Mouse (Mus musculus): ENCODE results near the gene Fosb. TPM values are rescaled to one million over a fixed set of nuclear protein-coding genes. Genes with fewer than 3 reads are reported as not detected.
A peak's percentile ranks its signal among the peaks of the same experiment; 100 is the strongest.

Gene Fosb
- polyA plus RNA-seq (2012; ENCODE audit: insufficient read depth, insufficient read length, low replicate concordance, missing spikeins), result not detected in 2 replicates

DNA sequence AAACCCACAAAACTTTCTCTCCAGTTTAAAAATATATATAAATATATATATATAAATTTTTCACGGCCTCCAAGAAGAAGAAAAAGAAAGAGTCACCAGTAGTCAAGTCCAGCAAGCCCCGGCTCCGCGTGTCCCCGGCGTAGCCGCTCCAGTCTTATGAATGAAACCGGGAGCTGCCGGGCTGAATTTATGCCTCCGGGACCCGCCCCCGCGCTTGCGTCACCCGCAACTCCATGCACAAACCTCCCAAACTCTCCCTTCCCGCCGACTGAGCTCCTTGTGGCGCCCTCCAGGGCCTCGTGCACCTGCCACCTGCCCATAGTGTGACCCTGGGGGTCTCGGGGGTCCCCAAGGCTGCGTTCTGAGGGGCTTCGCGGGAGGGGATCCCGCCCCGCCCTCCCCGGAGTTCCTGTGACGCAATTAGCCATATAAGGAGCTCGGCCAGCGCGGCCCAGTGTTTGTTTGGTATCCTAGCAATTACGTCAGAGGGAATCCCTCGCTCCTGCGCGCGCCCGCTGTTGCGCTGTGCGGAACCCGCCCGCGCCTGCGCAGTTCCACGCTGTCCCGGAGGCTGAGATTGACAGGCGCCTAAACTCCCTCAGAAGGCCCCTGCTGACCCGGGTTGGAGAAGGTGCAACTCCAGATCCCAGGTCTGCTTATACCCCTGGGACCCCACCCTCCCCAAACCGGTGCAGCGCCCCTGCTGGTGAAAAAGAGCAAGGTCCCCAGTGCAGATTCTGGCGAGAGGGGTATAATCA, at the start of gene Fosb:
TSS of gene Fosb (minus strand) at position 168 of the 758 bp plus-strand sequence.
- Histone ChIP-seq H3K4me3 (ENCODE audit: insufficient read depth, low read depth, low read length) (peak within 1 kb of the TSS; percentile 87), H3K27ac (ENCODE audit: insufficient read depth, low read depth, low read length) (peak within 1 kb of the TSS; percentile 91), H3K4me1 (ENCODE audit: control insufficient read depth, insufficient read depth, low read length) (peaks cover 21% of the 10 kb centered on the region)
- under 1% methylated on average over 49 of the region's 49 CpGs for WGBS
- TF ChIP-seq CTCF (IDR thresholded peaks at IDR 0.05; ENCODE audit: insufficient read depth, low read depth, low read length) (peak; percentile 64; the same call in 1 of the 2 replicates), POLR2A (IDR thresholded peaks at IDR 0.05; ENCODE audit: insufficient read depth, low read depth, low read length) (peak; percentile 26; the same call in 1 of the 2 replicates)

DNA sequence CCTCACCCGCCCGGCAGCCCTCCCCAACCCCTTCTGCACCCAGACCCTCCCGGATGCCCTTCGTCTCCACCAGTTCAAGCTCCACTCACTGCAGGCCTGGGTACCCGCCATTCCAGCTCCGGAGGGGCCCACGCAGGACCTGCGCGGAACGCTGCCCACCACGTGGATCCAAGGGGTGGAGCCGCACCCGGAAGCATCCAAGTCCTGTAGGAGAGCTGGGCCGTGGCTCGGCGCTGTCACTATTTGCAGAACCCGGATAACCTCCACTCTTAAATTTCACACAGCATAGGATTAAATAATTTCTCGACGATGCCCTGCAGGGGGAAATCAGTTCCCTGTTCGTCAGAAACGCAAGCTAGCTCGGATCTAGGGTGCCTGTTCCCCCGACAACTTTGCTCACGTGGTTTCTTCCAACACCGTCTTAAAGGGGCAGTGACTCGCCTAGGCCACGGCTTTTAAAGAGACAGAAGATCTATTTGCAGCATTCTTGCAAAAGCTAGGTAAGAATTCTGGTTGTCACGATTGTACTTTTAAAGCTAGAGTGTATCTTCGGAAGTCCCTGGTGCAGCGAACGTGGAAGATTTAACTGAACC, 49.5 kb upstream of the Fosb start, which contains the start of the genes Cd3eap and Ppp1r13l:
TSS of gene Cd3eap (minus strand) at position 185 of the 593 bp plus-strand sequence.
TSS of gene Ppp1r13l (plus strand) at position 451 of the 593 bp plus-strand sequence.
- Histone ChIP-seq H3K4me1 (ENCODE audit: control insufficient read depth, insufficient read depth, low read length) (peaks cover 30% of the 10 kb centered on the region), H3K27ac (ENCODE audit: insufficient read depth, low read depth, low read length) (peak within 1 kb of the TSS; percentile 52; the same call in 1 of the 2 replicates), H3K4me3 (ENCODE audit: insufficient read depth, low read depth, low read length) (peak within 1 kb of the TSS; percentile 65)
- under 1% methylated on average over 31 of the region's 31 CpGs for WGBS
- TF ChIP-seq CTCF (IDR thresholded peaks at IDR 0.05; ENCODE audit: insufficient read depth, low read depth, low read length) (no peak), POLR2A (IDR thresholded peaks at IDR 0.05; ENCODE audit: insufficient read depth, low read depth, low read length) (peak; percentile 83)

DNA sequence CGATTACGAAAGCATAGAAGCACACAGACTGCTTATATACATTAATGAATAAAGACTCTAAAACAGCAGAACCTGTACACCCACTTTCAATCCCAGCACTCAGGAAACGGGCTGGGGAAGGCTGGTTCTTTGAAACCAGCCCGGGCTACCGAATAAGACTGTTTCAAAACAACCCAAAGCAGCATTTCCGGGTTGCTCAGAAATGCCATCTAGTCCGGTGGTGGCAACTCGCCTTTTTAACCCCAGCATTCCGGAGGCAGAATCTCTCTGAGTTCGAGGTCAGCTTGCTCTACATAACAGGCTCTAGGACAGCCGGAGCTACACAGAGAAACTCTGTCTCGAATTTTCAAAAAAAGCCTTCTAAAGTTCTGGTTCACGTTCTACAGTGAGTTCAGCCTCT, 48.8 kb upstream of the Fosb start:
- H3K4me3 ChIP-seq (ENCODE audit: insufficient read depth, low read depth, low read length), result peak overlapping the region; percentile 65; the same call in 1 of the 2 replicates
- TF ChIP-seq POLR2A (IDR thresholded peaks at IDR 0.05; ENCODE audit: insufficient read depth, low read depth, low read length), result no peak
- TF ChIP-seq CTCF (IDR thresholded peaks at IDR 0.05; ENCODE audit: insufficient read depth, low read depth, low read length), result no peak
- no peak overlapping the region for H3K27ac ChIP-seq (ENCODE audit: insufficient read depth, low read depth, low read length)
- 13% methylated on average over 13 of the region's 13 CpGs for WGBS
- peaks cover 30% of the 10 kb centered on the region for H3K4me1 ChIP-seq (ENCODE audit: control insufficient read depth, insufficient read depth, low read length)

DNA sequence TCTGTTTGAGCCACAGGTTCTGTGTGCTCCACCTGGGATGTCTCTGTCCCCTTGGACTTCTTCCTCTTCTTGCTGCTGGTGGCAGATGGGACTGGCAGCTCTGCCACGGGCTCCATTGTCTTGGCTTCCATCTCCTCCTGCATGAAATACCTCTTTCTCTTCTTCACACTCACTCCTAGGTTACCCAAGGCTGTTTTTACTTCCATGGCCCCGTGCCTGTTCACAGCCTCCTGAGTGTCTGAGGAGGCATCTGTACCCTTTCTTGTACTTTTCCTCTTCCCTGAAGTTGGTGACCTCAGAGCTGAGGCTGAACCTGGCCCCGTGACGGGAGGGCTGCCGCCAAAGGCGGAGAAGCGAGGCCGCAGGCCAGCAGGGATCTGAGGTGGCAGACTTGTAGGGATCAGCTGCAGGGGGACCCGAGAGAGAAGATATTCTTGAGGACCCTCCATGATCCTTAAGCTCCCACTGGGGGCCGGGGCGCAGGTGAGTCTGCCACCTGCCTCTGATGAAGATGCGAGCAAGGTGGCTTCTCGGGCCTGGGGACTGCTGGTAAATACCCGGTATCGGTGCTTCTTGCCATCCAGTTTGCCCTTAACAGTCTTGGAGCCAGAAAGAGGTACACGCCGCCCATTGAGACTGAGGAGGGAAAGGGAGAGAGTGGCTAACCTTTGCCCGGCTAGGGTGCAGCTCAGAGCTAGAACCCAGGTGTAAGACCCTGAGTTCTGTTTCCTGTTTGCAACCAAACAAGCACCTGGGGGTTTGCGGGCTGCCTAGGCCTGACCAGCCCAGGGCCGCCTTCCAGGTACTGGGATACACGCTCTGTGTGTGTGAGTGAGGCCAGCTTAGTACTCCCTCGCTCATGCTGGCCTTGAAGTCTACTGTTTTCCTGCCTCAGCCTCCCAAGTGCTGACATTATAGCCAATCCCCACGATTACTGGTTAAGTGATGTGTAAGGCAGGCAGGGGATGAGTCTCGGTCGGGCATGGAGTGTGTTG, 47.8 kb upstream of the Fosb start:
- 90% methylated on average over 25 of the region's 25 CpGs for WGBS
- TF ChIP-seq CTCF (IDR thresholded peaks at IDR 0.05; ENCODE audit: insufficient read depth, low read depth, low read length) (no peak), POLR2A (IDR thresholded peaks at IDR 0.05; ENCODE audit: insufficient read depth, low read depth, low read length) (no peak)
- H3K4me1 ChIP-seq (ENCODE audit: control insufficient read depth, insufficient read depth, low read length), result peaks cover 30% of the 10 kb centered on the region
- H3K27ac ChIP-seq (ENCODE audit: insufficient read depth, low read depth, low read length), result no peak overlapping the region
- H3K4me3 ChIP-seq (ENCODE audit: insufficient read depth, low read depth, low read length), result no peak overlapping the region

DNA sequence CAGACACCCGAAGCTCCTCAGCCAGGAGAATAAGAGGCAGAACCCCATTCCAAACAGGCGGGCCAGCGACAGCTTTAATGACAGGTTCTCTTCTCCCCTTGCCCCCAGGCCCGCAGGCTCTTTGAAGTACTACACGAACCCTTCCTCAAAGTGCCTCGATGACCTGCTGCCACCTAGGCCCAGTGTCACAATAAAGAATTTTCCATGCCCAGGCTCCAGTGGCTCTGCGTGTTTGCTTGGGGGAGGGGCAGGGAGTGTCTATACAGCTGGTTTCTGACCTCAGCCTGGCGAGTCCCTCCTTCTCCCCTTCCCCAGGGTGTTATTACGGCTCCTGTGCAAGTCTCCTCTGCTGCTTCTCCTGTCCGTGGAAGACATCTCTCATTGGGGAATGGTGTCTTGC, 46.5 kb upstream of the Fosb start:
- Histone ChIP-seq H3K4me1 (ENCODE audit: control insufficient read depth, insufficient read depth, low read length) (peaks cover 19% of the 10 kb centered on the region), H3K4me3 (ENCODE audit: insufficient read depth, low read depth, low read length) (no peak overlapping the region), H3K27ac (ENCODE audit: insufficient read depth, low read depth, low read length) (no peak overlapping the region)
- TF ChIP-seq CTCF (IDR thresholded peaks at IDR 0.05; ENCODE audit: insufficient read depth, low read depth, low read length), result no peak
- TF ChIP-seq POLR2A (IDR thresholded peaks at IDR 0.05; ENCODE audit: insufficient read depth, low read depth, low read length), result no peak
- 70% methylated on average over 10 of the region's 10 CpGs for WGBS

DNA sequence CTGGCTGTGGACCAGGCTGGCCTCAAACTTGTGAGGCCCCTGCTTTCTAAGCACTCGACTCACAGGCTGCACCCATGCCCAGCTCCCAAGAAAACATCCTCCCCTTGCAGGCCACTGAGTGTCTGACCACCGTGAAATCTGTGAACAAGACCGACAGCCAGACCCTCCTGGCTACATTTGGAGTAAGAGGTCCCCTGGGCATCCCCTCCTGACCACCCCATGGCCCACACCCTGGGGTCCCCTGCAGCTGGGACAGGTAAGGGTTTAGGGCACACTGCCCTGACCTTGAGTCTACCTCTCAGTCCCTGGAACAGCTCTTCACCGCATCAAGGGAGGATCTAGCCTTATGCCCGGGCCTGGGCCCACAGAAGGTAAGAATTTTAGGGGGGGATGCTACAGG, 45.1 kb upstream of the Fosb start:
- TF ChIP-seq POLR2A (IDR thresholded peaks at IDR 0.05; ENCODE audit: insufficient read depth, low read depth, low read length) (no peak), CTCF (IDR thresholded peaks at IDR 0.05; ENCODE audit: insufficient read depth, low read depth, low read length) (no peak)
- Histone ChIP-seq H3K4me1 (ENCODE audit: control insufficient read depth, insufficient read depth, low read length) (peaks cover 10% of the 10 kb centered on the region; the same call in 1 of the 2 replicates), H3K4me3 (ENCODE audit: insufficient read depth, low read depth, low read length) (no peak overlapping the region), H3K27ac (ENCODE audit: insufficient read depth, low read depth, low read length) (no peak overlapping the region)
- 88% methylated on average over 5 of the region's 5 CpGs for WGBS

DNA sequence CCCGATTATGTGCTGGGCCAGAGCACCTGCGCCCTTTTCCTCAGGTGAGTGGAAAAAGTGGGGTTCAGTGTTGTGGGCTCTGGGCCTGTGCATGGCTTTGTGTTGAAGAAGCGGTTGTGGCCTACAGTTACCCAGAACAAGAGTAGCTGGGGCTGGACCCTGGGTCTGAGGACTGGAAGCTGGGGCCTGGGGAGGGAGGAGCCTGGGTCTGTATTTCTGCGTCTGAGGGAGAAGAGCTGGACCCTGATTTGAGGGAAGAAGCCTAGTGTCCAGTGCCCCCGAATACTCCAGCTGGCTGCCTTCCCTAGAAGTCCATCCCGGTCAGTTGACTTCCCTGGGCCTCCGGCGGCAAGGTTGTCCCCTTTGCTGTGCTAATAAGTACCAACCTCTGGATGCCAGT, 40.4 kb upstream of the Fosb start:
- Histone ChIP-seq H3K4me3 (ENCODE audit: insufficient read depth, low read depth, low read length) (no peak overlapping the region), H3K4me1 (ENCODE audit: control insufficient read depth, insufficient read depth, low read length) (peaks cover 5% of the 10 kb centered on the region), H3K27ac (ENCODE audit: insufficient read depth, low read depth, low read length) (no peak overlapping the region)
- TF ChIP-seq CTCF (IDR thresholded peaks at IDR 0.05; ENCODE audit: insufficient read depth, low read depth, low read length), result no peak
- TF ChIP-seq POLR2A (IDR thresholded peaks at IDR 0.05; ENCODE audit: insufficient read depth, low read depth, low read length), result no peak
- WGBS, result 94% methylated on average over 8 of the region's 8 CpGs

DNA sequence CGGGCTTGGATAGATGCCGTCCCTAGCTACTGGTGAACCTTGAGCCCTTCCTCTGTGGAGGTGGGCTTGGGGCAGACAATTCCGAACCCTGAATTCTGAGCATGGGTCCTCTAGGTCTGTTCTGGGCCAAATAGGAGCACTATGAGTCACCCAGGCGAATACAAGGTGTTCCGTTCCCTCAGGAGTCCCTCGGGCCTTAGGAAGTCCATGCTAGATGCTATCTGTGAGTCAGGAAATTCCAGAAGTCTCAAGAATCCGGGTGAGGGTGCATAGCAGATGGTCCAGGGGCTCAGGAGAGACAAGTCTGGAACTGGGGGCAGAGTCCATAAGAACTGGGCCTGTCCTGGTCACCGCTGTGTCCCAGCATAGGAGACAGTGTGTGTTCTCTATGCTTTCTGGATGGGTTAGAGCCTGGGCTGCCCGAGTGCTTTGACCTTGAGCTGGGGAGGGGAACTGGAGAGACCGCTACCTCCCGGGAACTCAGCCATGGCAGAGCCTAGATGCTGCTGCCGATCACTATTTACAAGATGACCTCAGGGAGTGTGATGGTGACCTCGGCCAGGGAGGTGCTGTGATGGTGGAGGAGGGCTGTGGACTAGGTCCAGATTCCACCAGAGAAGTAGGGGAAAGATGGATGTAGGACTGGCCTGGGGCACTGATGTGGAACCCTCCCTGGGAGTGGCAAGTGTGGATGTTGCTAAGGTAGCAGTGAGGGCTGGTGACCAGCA, 39.5 kb upstream of the Fosb start:
- 88% methylated on average over 13 of the region's 13 CpGs for WGBS
- TF ChIP-seq CTCF (IDR thresholded peaks at IDR 0.05; ENCODE audit: insufficient read depth, low read depth, low read length), result no peak
- no peak for TF ChIP-seq POLR2A (IDR thresholded peaks at IDR 0.05; ENCODE audit: insufficient read depth, low read depth, low read length)
- Histone ChIP-seq H3K27ac (ENCODE audit: insufficient read depth, low read depth, low read length) (no peak overlapping the region), H3K4me3 (ENCODE audit: insufficient read depth, low read depth, low read length) (no peak overlapping the region), H3K4me1 (ENCODE audit: control insufficient read depth, insufficient read depth, low read length) (peaks cover 7% of the 10 kb centered on the region)

Data from olfactory bulb, adult 2 months (tissue).